Mouse (Mus musculus): ENCODE measurements at regions not wholly inside any gene's neighbourhood (a gene's known extent, or its start where the extent isn't known, plus 50 kb on each side); places are given as distances from the start of the nearest gene placed in this dataset.

DNA sequence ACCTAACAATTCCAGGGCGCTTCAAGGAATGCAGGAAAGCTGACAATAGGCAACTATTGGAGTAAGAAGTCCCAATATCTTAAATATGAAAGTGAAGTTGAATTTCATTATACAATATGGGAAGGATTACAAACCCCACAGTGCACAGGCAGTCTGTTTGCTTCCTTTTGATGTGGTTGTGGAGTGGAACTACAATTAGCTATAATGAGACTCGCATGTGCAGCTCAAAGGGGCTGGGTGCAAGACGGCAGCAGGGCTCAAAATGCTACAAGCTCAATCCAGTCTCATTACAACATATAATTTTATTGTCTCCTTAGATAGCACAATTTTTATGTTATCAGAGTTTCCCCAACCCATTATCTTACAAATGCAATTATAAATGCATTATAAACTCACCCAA is 54.7 kb upstream of the Ccser1 start:
- DNase-seq (ENCODE audit: low read depth, low spot score): no peak

DNA sequence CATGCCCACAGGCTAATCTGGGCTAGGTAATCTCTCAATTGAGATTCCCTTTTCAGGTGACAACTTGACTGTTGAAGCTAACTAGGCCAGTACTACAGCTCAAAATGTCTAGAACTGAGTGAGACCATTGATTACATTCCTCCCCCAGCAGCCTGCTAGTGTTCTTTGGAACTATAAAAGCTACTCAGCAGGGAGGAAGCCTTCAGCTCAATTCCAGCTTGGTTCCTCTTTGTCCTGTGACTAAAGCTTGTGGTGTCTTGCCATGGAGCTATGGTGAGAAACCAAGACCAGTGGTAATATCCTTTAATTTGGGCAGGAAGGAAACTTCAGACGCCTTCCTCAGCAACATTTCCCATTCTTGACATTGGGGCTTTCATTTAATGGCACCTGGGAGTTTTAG is 52.9 kb upstream of the Ccser1 start:
- no peak for DNase-seq (ENCODE audit: low read depth, low spot score)

DNA sequence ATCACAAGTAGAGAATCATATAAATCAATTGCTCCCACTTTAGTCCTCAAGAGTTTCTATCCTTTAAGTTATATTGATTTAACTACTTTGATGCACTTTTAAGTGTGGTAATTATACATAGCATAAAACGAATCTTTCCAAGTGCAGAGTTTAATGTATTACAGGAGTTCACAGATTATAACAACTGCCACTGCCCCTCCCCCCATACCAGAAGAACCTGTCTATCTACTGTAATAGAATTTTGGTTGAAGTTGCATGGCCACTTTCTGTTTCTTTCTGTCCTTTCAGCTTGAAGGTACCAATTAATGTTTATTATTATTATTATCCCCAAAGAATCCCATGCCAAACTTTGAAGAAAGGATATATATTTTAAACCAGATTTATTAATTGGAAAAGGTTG is 51.9 kb upstream of the Ccser1 start:
- DNase-seq (ENCODE audit: low read depth, low spot score): no peak
